Mouse (Mus musculus) neural tube, postnatal 0 days (tissue): ENCODE results near the gene Zbtb49. TPM values are rescaled to one million over a fixed set of nuclear protein-coding genes. Genes with fewer than 3 reads are reported as not detected.

Experiments
- polyA plus RNA-seq: library from polyadenylated mRNA; unstranded; fragments of >200 nt; fragmentation: Nextera tagmentation; extraction: Ambion mirVana; gene quantifications from 2 replicates; pipeline ENCODE4 v1.2.1, GENCODE M21; 2015

Gene Zbtb49
- polyA plus RNA-seq, result 11.6 and 12.1 TPM in 2 replicates

GRCm38 (mm10) chr5:38220328-38220912 lies at the start of gene Zbtb49, which contains the start of gene Lyar:
Gene Zbtb49 (minus strand): TSS chr5:38220457.
Gene Lyar (plus strand): TSS chr5:38220470.

GRCm38 (mm10) chr5:38260107-38260682 lies 39.9 kb upstream of the Zbtb49 start, which contains the start of gene Tmem128:
Gene Tmem128 (plus strand): TSS chr5:38260185.

GRCm38 (mm10) chr5:38159634-38160413 lies 60.4 kb downstream of the Zbtb49 start, which contains the start of gene Nsg1:
Gene Nsg1 (minus strand): TSS chr5:38159907.

Other genes with a start within 250 kb of the Zbtb49 start
- 31.7 and 34.9 TPM in 2 replicates for gene Stx18, start 181.7 kb downstream of the Zbtb49 start, polyA plus RNA-seq
- gene Nsg1, start 60.5 kb downstream of the Zbtb49 start, polyA plus RNA-seq, result 1,354 and 1,565 TPM in 2 replicates
- 40.4 and 45.2 TPM in 2 replicates for gene Lyar, start within 50 bp of the Zbtb49 start, polyA plus RNA-seq
- gene Tmem128, start 39.7 kb upstream of the Zbtb49 start, polyA plus RNA-seq, result 113 and 121 TPM in 2 replicates
- 0.12 TPM in 1 of 2 replicates, not detected in the other for gene Otop1, start 55.5 kb upstream of the Zbtb49 start, polyA plus RNA-seq
- 2.4 TPM in 2 replicates for gene Drd5, start 98.9 kb upstream of the Zbtb49 start, polyA plus RNA-seq